Mouse (Mus musculus): ENCODE results near the gene Cited1.

Cited1 gene

GRCm38 (mm10) chrX:102251937-102252860 is at the start of gene Cited1:
Gene Cited1 (minus strand): TSS chrX:102252181.
- in situ Hi-C loops (cut with MboI, MseI) = no loop called here

- in situ Hi-C loops (cut with MboI, MseI) = no loop called here
Observed at GRCm38 (mm10) chrX:102284889-102285288, 32.9 kb upstream of the Cited1 start.

GRCm38 (mm10) chrX:102262620-102263345 is 10.8 kb upstream of the Cited1 start:
- in situ Hi-C loops (cut with MboI, MseI) = no loop called here

- in situ Hi-C loops (cut with MboI, MseI) = no loop called here
Observed at GRCm38 (mm10) chrX:102259772-102260171, 7.8 kb upstream of the Cited1 start.

- in situ Hi-C loops (cut with MboI, MseI) = no loop called here
Observed at GRCm38 (mm10) chrX:102253892-102254291, 1.9 kb upstream of the Cited1 start.

- in situ Hi-C loops (cut with MboI, MseI) = no loop called here
Observed at GRCm38 (mm10) chrX:102251221-102251936, 602 bp downstream of the Cited1 start.

GRCm38 (mm10) chrX:102250891-102251170 is 1.1 kb downstream of the Cited1 start:
- in situ Hi-C loops (cut with MboI, MseI) = no loop called here

GRCm38 (mm10) chrX:102250150-102250890 is 1.7 kb downstream of the Cited1 start:
- in situ Hi-C loops (cut with MboI, MseI) = no loop called here

GRCm38 (mm10) chrX:102244334-102244733 is 7.6 kb downstream of the Cited1 start:
- in situ Hi-C loops (cut with MboI, MseI) = no loop called here

- in situ Hi-C loops (cut with MboI, MseI) = loop anchor here (5.0 kb wide), 1 partner anchor 258 kb away; no protein-coding TSS in a partner anchor
Observed at GRCm38 (mm10) chrX:102219126-102219525, 32.9 kb downstream of the Cited1 start.

- in situ Hi-C loops (cut with MboI, MseI) = loop anchor here (5.0 kb wide), 1 partner anchor 262 kb away; no protein-coding TSS in a partner anchor
Observed at GRCm38 (mm10) chrX:102215356-102215755, 36.6 kb downstream of the Cited1 start.

Measured in regulatory T cell (primary cell).